Mouse (Mus musculus) neural tube, embryonic 15.5 days (tissue): ENCODE data around the gene Ush1c. TPM values are rescaled to one million over a fixed set of nuclear protein-coding genes. Genes with fewer than 3 reads are reported as not detected.
A peak's percentile ranks its signal among the peaks of the same experiment; 100 is the strongest.
"Not testable (repeated sequence)": the region's sequence is repeated elsewhere in the genome, so short reads cannot be mapped to it uniquely, and the experiment has no call there.

Experiments used
- ATAC-seq: fragments of 200-750 bp; cut with Nextera tagmentation; 2 replicates; pipeline ENCODE4 v1.8.0; 2017; ENCODE audit warnings: mild to moderate bottlenecking, moderate TSS enrichment, moderate library complexity; ENCODE audit not compliant: low FRiP score
- H3K27ac ChIP-seq: fragments of 300-500 bp; sonication (generic); replicated peaks from 2 replicates; pipeline ENCODE4 v1.5.1; 2015; ENCODE audit warnings: mild to moderate bottlenecking, inconsistent platforms
- H3K27me3 ChIP-seq: fragments of 300-500 bp; sonication (generic); replicated peaks from 2 replicates; pipeline ENCODE4 v1.6.1; 2015; ENCODE audit warnings: inconsistent platforms
- H3K36me3 ChIP-seq: fragments of 300-500 bp; sonication (generic); 2 replicates; pipeline ENCODE4 v1.6.1; 2015; ENCODE audit warnings: inconsistent platforms
- H3K4me1 ChIP-seq: fragments of 300-500 bp; sonication (generic); 2 replicates; pipeline ENCODE4 v1.6.1; 2015; ENCODE audit warnings: inconsistent platforms
- H3K4me2 ChIP-seq: fragments of 300-500 bp; sonication (generic); 2 replicates; pipeline ENCODE4 v1.6.1; 2015; ENCODE audit warnings: inconsistent platforms, mild to moderate bottlenecking, moderate library complexity
- H3K4me3 ChIP-seq: fragments of 300-500 bp; sonication (generic); replicated peaks from 2 replicates; pipeline ENCODE4 v1.5.1; 2015; ENCODE audit warnings: mild to moderate bottlenecking, inconsistent platforms
- H3K9ac ChIP-seq: fragments of 300-500 bp; sonication (generic); replicated peaks from 2 replicates; pipeline ENCODE4 v1.6.1; 2015; ENCODE audit warnings: mild to moderate bottlenecking, inconsistent platforms
- H3K9me3 ChIP-seq: fragments of 300-500 bp; sonication (generic); replicated peaks from 2 replicates; pipeline ENCODE4 v1.6.1; 2016; ENCODE audit warnings: inconsistent platforms
- WGBS: fragments of 180-500 bp; shearing (Covaris S2); methylation state at CpG from one replicate; pipeline ENCODE4 v1.1.7; 2015; ENCODE audit warnings: mixed read lengths; 5-methylcytosine and 5-hydroxymethylcytosine counted together
- polyA plus RNA-seq: library from polyadenylated mRNA; unstranded; fragments of >200 nt; fragmentation: Nextera tagmentation; extraction: Ambion mirVana; gene quantifications from 2 replicates; pipeline ENCODE4 v1.2.1, GENCODE M21; 2015

Gene Ush1c
- polyA plus RNA-seq, 1 experiment from 2014 or later = 2.1 TPM

GRCm38 (mm10) chr7:46204046-46204471 lies 34.2 kb downstream of the Ush1c start:
- no peaks in the 10 kb centered on the region for H3K9me3 ChIP-seq
- H3K27me3 ChIP-seq = 0 out of 2 replicates have a peak, but pooled peaks cover 2% of the 10 kb centered on the region
- no peak overlapping the region for H3K9ac ChIP-seq
- no peak for ATAC-seq
- H3K36me3 ChIP-seq = no peaks in the 10 kb centered on the region
- H3K4me2 ChIP-seq = no peak overlapping the region
- H3K4me1 ChIP-seq = 0 out of 2 replicates have a peak, but pooled peaks cover 4% of the 10 kb centered on the region
- no peak overlapping the region for H3K27ac ChIP-seq
- H3K4me3 ChIP-seq = no peak overlapping the region
- 46% methylated on average over 11 of the region's 11 CpGs for WGBS

DNA sequence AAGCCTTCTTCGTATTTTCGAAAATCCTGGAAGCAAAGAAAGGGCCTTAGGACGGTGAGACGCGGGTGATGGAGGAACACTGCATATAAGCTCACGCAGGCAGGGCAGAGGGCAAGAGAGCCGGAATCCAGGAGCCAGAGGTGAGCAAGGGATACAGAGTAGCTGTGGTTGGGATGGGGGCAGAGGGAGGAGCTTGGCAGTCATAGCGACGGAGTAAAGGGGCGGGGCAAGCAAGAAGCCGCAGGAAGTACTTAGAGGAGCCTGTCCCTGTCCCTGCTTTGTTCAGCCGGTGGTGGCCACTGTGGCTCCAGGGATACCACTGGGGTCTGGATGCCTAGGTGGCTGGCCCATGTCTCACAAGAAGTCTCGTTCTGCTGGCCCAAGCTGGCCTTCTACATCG lies 36.7 kb downstream of the Ush1c start:
- Histone ChIP-seq H3K27me3 (0 out of 2 replicates have a peak, but pooled peaks cover 2% of the 10 kb centered on the region), H3K4me2 (0 out of 2 replicates have a peak overlapping the region, but pooled peaks have one; percentile 15)
- 21% methylated on average over 14 of the region's 14 CpGs for WGBS

GRCm38 (mm10) chr7:46200021-46200420 lies 38.3 kb downstream of the Ush1c start:
- no peak overlapping the region for H3K4me2 ChIP-seq
- no peak for ATAC-seq
- H3K36me3 ChIP-seq = no peaks in the 10 kb centered on the region
- H3K4me3 ChIP-seq = no peak overlapping the region
- 77% methylated on average over 6 of the region's 6 CpGs for WGBS
- no peak overlapping the region for H3K27ac ChIP-seq
- no peaks in the 10 kb centered on the region for H3K9me3 ChIP-seq
- H3K9ac ChIP-seq = no peak overlapping the region
- H3K4me1 ChIP-seq = 0 out of 2 replicates have a peak, but pooled peaks cover 4% of the 10 kb centered on the region
- H3K27me3 ChIP-seq = 0 out of 2 replicates have a peak, but pooled peaks cover 2% of the 10 kb centered on the region

More for the DNA sequence above, 36.7 kb downstream of the Ush1c start:
- H3K9ac ChIP-seq = no peak overlapping the region
- no peak overlapping the region for H3K27ac ChIP-seq
- no peaks in the 10 kb centered on the region for H3K9me3 ChIP-seq
- H3K4me1 ChIP-seq = 0 out of 2 replicates have a peak, but pooled peaks cover 4% of the 10 kb centered on the region
- H3K4me3 ChIP-seq = no peak overlapping the region
- no peaks in the 10 kb centered on the region for H3K36me3 ChIP-seq
- no peak for ATAC-seq

GRCm38 (mm10) chr7:46195356-46195755 lies 42.9 kb downstream of the Ush1c start:
- Histone ChIP-seq H3K27me3 (no peaks in the 10 kb centered on the region), H3K4me1 (no peaks in the 10 kb centered on the region), H3K4me3 (no peak overlapping the region), H3K9ac (no peak overlapping the region), H3K4me2 (no peak overlapping the region), H3K9me3 (no peaks in the 10 kb centered on the region), H3K27ac (no peak overlapping the region), H3K36me3 (no peaks in the 10 kb centered on the region)
- WGBS = 82% methylated on average over 5 of the region's 5 CpGs
- ATAC-seq = no peak

DNA sequence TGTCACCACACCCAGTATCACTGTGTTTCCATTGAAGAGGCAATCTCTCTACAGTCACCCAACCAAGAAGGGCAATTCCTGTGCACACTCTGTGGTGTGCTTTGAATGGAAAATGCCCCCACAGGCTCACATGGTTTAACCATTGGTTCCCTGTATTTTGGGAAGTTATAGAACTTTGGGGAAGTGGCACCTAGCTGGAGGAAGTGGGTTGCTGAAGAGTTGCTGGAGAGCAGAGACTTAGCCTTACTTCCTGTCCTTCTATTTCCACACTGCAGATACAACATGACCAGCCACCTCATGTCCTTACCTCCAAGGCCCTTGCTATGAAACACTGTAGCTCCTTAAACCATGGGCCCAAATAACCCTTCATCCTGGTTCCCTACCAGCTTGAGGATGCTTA lies 54.1 kb downstream of the Ush1c start:
- Histone ChIP-seq H3K9me3 (no peaks in the 10 kb centered on the region), H3K4me3 (no peak overlapping the region), H3K36me3 (no peaks in the 10 kb centered on the region), H3K4me1 (peaks cover 9% of the 10 kb centered on the region), H3K27me3 (peaks cover 26% of the 10 kb centered on the region), H3K4me2 (no peak overlapping the region), H3K9ac (no peak overlapping the region), H3K27ac (no peak overlapping the region)
- no peak for ATAC-seq

DNA sequence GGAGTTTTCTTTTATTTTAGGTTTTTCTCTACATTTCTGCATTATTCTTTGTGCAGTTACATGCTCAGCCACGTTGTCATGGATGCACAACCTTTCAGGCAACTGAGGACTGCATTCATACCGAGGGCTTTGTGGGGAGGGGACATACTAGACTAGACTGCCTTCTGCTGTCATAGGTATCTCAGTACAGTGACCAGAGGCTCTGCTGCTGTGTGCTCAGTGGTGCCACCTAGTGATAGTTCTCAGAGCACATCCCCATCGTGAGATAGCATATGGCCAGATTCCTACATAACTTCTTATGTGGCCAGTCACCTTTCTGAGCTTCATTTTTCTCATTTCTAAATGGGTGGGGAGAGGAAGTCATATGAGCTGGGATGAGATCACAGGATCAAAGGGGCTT lies 56.7 kb downstream of the Ush1c start:
- Histone ChIP-seq H3K27ac (no peak overlapping the region), H3K9ac (no peak overlapping the region), H3K36me3 (no peaks in the 10 kb centered on the region), H3K4me1 (peaks cover 23% of the 10 kb centered on the region), H3K27me3 (peaks cover 41% of the 10 kb centered on the region), H3K9me3 (no peaks in the 10 kb centered on the region), H3K4me2 (no peak overlapping the region), H3K4me3 (no peak overlapping the region)
- WGBS = 4% methylated on average over 3 of the region's 3 CpGs
- 0 out of 2 replicates have a peak, but pooled peaks have one; percentile 48 for ATAC-seq

DNA sequence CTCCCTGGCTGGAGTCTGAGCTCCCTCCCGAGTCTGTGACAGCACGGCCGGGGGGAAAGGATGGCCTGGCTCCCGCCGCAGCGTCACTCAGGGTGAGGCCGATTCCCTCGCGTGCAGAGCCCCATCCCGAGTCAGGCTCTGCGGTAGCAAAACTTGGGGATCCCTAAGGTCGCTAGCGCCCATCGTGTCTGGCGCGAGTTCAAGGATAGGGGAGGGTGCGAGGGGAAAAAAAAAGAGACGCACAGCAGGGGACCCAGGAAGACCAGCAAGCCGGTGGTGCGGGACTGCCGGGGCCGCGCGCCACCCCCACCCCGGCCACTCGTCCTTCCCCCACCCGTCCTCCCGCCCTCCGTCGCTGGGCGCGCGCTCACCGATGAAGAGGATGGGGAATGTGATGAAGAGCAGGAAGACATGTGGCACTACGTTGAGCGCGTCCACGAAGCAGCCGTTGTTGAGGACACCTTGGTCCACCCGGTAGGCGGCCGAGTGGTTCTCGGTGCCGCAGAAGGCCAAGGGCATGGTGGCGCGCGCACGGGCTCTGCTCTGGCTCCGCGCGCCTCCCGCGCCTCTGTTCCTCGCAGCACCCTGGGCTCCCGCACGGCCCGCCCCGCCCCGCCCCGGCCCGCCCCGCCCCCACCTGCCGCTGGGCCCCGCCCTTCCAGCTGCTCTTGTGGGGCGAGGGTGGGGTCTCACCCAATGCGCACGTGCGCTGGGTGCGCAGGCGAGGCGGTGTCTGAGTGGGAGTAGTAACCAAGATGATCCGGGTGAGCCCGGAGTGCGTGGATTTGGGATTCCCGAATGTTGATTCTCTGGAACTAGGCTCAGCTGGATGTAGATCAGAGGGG lies 58.6 kb downstream of the Ush1c start, which contains the start of gene Abcc8:
TSS of gene Abcc8 (minus strand) at position 603 of the 845 bp plus-strand sequence.
- Histone ChIP-seq H3K27me3 (peaks cover 41% of the 10 kb centered on the region), H3K4me2 (peak within 1 kb of the TSS; percentile 89), H3K9ac (peak within 1 kb of the TSS; percentile 64), H3K36me3 (no peaks in the 10 kb centered on the region), H3K9me3 (no peaks in the 10 kb centered on the region), H3K27ac (no peak within 1 kb of the TSS), H3K4me1 (peaks cover 23% of the 10 kb centered on the region), H3K4me3 (peak within 1 kb of the TSS; percentile 55)
- peak; percentile 70 for ATAC-seq
- WGBS = 2% methylated on average over 63 of the region's 75 CpGs

GRCm38 (mm10) chr7:46168980-46169379 lies 69.3 kb downstream of the Ush1c start:
- ATAC-seq = not testable (repeated sequence)
- WGBS = 87% methylated on average over 1 of the region's 1 CpGs

GRCm38 (mm10) chr7:46168402-46168801 lies 69.9 kb downstream of the Ush1c start:
- H3K4me3 ChIP-seq = no peak overlapping the region
- no peaks in the 10 kb centered on the region for H3K9me3 ChIP-seq
- H3K36me3 ChIP-seq = peaks cover 5% of the 10 kb centered on the region; the same call in 1 of the 2 replicates
- no peak for ATAC-seq
- 94% methylated on average over 6 of the region's 6 CpGs for WGBS
- no peaks in the 10 kb centered on the region for H3K27me3 ChIP-seq
- no peak overlapping the region for H3K27ac ChIP-seq
- H3K4me1 ChIP-seq = no peaks in the 10 kb centered on the region
- H3K9ac ChIP-seq = no peak overlapping the region
- no peak overlapping the region for H3K4me2 ChIP-seq

More at GRCm38 (mm10) chr7:46168980-46169379, 69.3 kb downstream of the Ush1c start:
- not testable (repeated sequence) for H3K36me3 ChIP-seq, H3K4me2 ChIP-seq, H3K27me3 ChIP-seq, H3K27ac ChIP-seq, H3K4me3 ChIP-seq, H3K9me3 ChIP-seq, H3K9ac ChIP-seq, H3K4me1 ChIP-seq

DNA sequence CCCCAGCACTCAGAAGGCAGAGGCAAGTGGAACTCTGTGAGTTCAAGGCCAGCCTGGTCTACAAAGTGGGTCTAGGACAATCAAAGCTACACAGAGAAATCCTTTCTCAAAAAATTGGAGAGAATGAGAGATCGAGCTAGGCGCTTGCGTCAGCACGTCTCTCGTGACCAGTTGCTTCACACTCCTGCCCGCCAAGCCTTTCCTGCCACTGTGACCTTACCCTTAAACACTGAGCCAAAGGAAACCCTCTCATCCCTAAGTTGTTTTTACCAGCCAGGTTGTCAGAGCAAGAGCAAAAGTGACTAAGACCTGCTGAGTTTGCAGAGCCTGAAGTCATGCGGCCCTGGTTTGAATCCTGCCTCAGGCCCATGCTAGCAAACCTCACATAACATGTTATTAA lies 70.4 kb downstream of the Ush1c start:
- H3K27ac ChIP-seq = no peak overlapping the region
- H3K27me3 ChIP-seq = no peaks in the 10 kb centered on the region
- peaks cover 5% of the 10 kb centered on the region; the same call in 1 of the 2 replicates for H3K36me3 ChIP-seq
- no peak overlapping the region for H3K9ac ChIP-seq
- H3K9me3 ChIP-seq = no peaks in the 10 kb centered on the region
- H3K4me2 ChIP-seq = no peak overlapping the region
- 99% methylated on average over 7 of the region's 7 CpGs for WGBS
- no peaks in the 10 kb centered on the region for H3K4me1 ChIP-seq
- ATAC-seq = no peak
- no peak overlapping the region for H3K4me3 ChIP-seq

DNA sequence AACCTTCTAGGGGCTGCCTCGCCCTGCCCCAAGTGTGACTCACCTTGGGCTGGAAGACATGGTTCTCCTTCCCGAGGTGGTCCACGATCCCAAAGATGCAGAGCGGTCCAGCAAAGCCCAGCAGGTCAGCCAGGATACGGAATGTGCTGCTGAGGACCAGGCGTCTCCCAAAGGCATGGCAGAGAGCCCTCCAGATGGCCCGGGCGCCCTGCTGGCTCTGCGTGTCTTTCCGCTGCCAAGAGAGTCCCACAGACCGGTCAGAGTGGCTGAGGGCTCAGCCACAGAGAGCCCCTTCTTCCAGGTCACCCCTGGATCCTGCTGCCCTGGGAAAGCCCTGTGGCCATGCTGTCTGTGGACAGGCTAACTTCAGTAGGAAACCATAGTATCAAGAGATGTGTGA lies 72.4 kb downstream of the Ush1c start:
- no peak for ATAC-seq
- H3K9ac ChIP-seq = no peak overlapping the region
- no peak overlapping the region for H3K4me3 ChIP-seq
- H3K27ac ChIP-seq = no peak overlapping the region
- H3K9me3 ChIP-seq = no peaks in the 10 kb centered on the region
- H3K27me3 ChIP-seq = no peaks in the 10 kb centered on the region
- H3K4me1 ChIP-seq = peaks cover 6% of the 10 kb centered on the region; the same call in 1 of the 2 replicates
- WGBS = 97% methylated on average over 11 of the region's 11 CpGs
- H3K4me2 ChIP-seq = no peak overlapping the region
- peaks cover 5% of the 10 kb centered on the region; the same call in 1 of the 2 replicates for H3K36me3 ChIP-seq

- H3K9me3 ChIP-seq = no peaks in the 10 kb centered on the region
- H3K27me3 ChIP-seq = no peaks in the 10 kb centered on the region
- H3K4me1 ChIP-seq = peaks cover 6% of the 10 kb centered on the region; the same call in 1 of the 2 replicates
- H3K36me3 ChIP-seq = peaks cover 5% of the 10 kb centered on the region; the same call in 1 of the 2 replicates
- H3K4me2 ChIP-seq = no peak overlapping the region
- 68% methylated on average over 5 of the region's 5 CpGs for WGBS
- no peak overlapping the region for H3K27ac ChIP-seq
- no peak for ATAC-seq
- no peak overlapping the region for H3K9ac ChIP-seq
- no peak overlapping the region for H3K4me3 ChIP-seq
These were observed 75.6 kb downstream of the Ush1c start for GRCm38 (mm10) chr7:46162731-46163130.
